Mouse (Mus musculus): ENCODE data around the gene Bag5.
"Not testable (repeated sequence)": the region's sequence is repeated elsewhere in the genome, so short reads cannot be mapped to it uniquely, and the experiment has no call there.

The Bag5 gene

GRCm38 (mm10) chr12:111734912-111735311, 21.9 kb upstream of the Bag5 start:
- no peak for DNase-seq (ENCODE audit: low spot score)

GRCm38 (mm10) chr12:111732921-111733320, 19.9 kb upstream of the Bag5 start:
- DNase-seq (ENCODE audit: low spot score), result no peak

- DNase-seq (ENCODE audit: low spot score), result peak; percentile 86
Measured at GRCm38 (mm10) chr12:111731822-111732807, 19.1 kb upstream of the Bag5 start.

- no peak for DNase-seq (ENCODE audit: low spot score)
Measured at GRCm38 (mm10) chr12:111727956-111728355, 14.9 kb upstream of the Bag5 start.

GRCm38 (mm10) chr12:111726122-111726463, 13.0 kb upstream of the Bag5 start:
- DNase-seq (ENCODE audit: low spot score), result no peak

- no peak for DNase-seq (ENCODE audit: low spot score)
Measured at GRCm38 (mm10) chr12:111725338-111726121, 12.5 kb upstream of the Bag5 start.

GRCm38 (mm10) chr12:111724638-111725337, 11.7 kb upstream of the Bag5 start:
- DNase-seq (ENCODE audit: low spot score), result no peak

GRCm38 (mm10) chr12:111722654-111723053, 9.6 kb upstream of the Bag5 start:
- peak; percentile 50 for DNase-seq (ENCODE audit: low spot score)

GRCm38 (mm10) chr12:111720222-111720621, 7.2 kb upstream of the Bag5 start:
- DNase-seq (ENCODE audit: low spot score), result no peak

- DNase-seq (ENCODE audit: low spot score), result no peak
Measured at GRCm38 (mm10) chr12:111718656-111719055, 5.6 kb upstream of the Bag5 start.

GRCm38 (mm10) chr12:111716505-111716904, 3.4 kb upstream of the Bag5 start:
- no peak for DNase-seq (ENCODE audit: low spot score)

- not testable (repeated sequence) for DNase-seq (ENCODE audit: low spot score)
Measured at GRCm38 (mm10) chr12:111713880-111714279, 823 bp upstream of the Bag5 start.

- no peak for DNase-seq (ENCODE audit: low spot score)
Measured at GRCm38 (mm10) chr12:111712476-111712875, 581 bp downstream of the Bag5 start.

- no peak for DNase-seq (ENCODE audit: low spot score)
Measured at GRCm38 (mm10) chr12:111710091-111710490, 3.0 kb downstream of the Bag5 start.

GRCm38 (mm10) chr12:111708181-111708580, 4.9 kb downstream of the Bag5 start:
- DNase-seq (ENCODE audit: low spot score), result no peak

- DNase-seq (ENCODE audit: low spot score), result peak; percentile 57
Measured at GRCm38 (mm10) chr12:111705186-111705973, 7.7 kb downstream of the Bag5 start.

- peak; percentile 51 for DNase-seq (ENCODE audit: low spot score)
Measured at GRCm38 (mm10) chr12:111704609-111705008, 8.4 kb downstream of the Bag5 start.

- DNase-seq (ENCODE audit: low spot score), result no peak
Measured at GRCm38 (mm10) chr12:111703301-111703700, 9.8 kb downstream of the Bag5 start.

- no peak for DNase-seq (ENCODE audit: low spot score)
Measured at GRCm38 (mm10) chr12:111700920-111701458, 12.1 kb downstream of the Bag5 start.

GRCm38 (mm10) chr12:111699542-111699941, 13.5 kb downstream of the Bag5 start:
- no peak for DNase-seq (ENCODE audit: low spot score)

- DNase-seq (ENCODE audit: low spot score), result no peak
Measured at GRCm38 (mm10) chr12:111698346-111698913, 14.6 kb downstream of the Bag5 start.

Measured in urinary bladder, postnatal 25 days (tissue).